Mouse (Mus musculus): ENCODE measurements around the gene Arsa. TPM values are rescaled to one million over a fixed set of nuclear protein-coding genes. Genes with fewer than 3 reads are reported as not detected.

Arsa gene
- total RNA-seq, 2 experiments from 2014 or later, result 29.2 to 31.4 TPM

- DNase-seq (ENCODE audit: low spot score in 2 of 2), result no peak
- TF ChIP-seq CTCF (conservative IDR thresholded peaks at IDR 0.05), result no peak
- H3K4me3 ChIP-seq, result no peak overlapping the region
- no peak overlapping the region for H3K27ac ChIP-seq
Observed at GRCm38 (mm10) chr15:89462176-89462575, 15.0 kb downstream of the Arsa start.

GRCm38 (mm10) chr15:89461321-89461720 lies 15.9 kb downstream of the Arsa start:
- Histone ChIP-seq H3K27ac (no peak overlapping the region), H3K4me3 (no peak overlapping the region)
- TF ChIP-seq CTCF (conservative IDR thresholded peaks at IDR 0.05), result no peak

GRCm38 (mm10) chr15:89460298-89460697 lies 16.9 kb downstream of the Arsa start:
- TF ChIP-seq CTCF (conservative IDR thresholded peaks at IDR 0.05), result no peak
- Histone ChIP-seq H3K4me3 (no peak overlapping the region), H3K27ac (no peak overlapping the region)
- no peak for DNase-seq (ENCODE audit: low spot score in 2 of 2)

More at GRCm38 (mm10) chr15:89461321-89461720, 15.9 kb downstream of the Arsa start:
- DNase-seq (ENCODE audit: low spot score in 2 of 2), result no peak

GRCm38 (mm10) chr15:89459821-89460220 lies 17.4 kb downstream of the Arsa start:
- H3K4me3 ChIP-seq, result no peak overlapping the region
- TF ChIP-seq CTCF (conservative IDR thresholded peaks at IDR 0.05), result no peak
- no peak for DNase-seq (ENCODE audit: low spot score in 2 of 2)
- H3K27ac ChIP-seq, result no peak overlapping the region

- no peak for TF ChIP-seq CTCF (conservative IDR thresholded peaks at IDR 0.05)
- H3K27ac ChIP-seq, result no peak overlapping the region
- H3K4me3 ChIP-seq, result no peak overlapping the region
- DNase-seq (ENCODE audit: low spot score in 2 of 2), result no peak
Observed at GRCm38 (mm10) chr15:89458942-89459341, 18.3 kb downstream of the Arsa start.

- peak overlapping the region; percentile 82 for H3K4me3 ChIP-seq
- H3K27ac ChIP-seq, result peak overlapping the region; percentile 10; the same call in 1 of the 2 replicates
- no peak for TF ChIP-seq CTCF (conservative IDR thresholded peaks at IDR 0.05)
- no peak for DNase-seq (ENCODE audit: low spot score in 2 of 2)
Observed at GRCm38 (mm10) chr15:89455642-89456041, 21.6 kb downstream of the Arsa start.

- Histone ChIP-seq H3K4me3 (peak overlapping the region; percentile 82), H3K27ac (peak overlapping the region; percentile 96; the same call in 1 of the 2 replicates)
- TF ChIP-seq CTCF (conservative IDR thresholded peaks at IDR 0.05), result no peak
- no peak for DNase-seq (ENCODE audit: low spot score in 2 of 2)
Observed at GRCm38 (mm10) chr15:89454857-89455256, 22.4 kb downstream of the Arsa start.

- peak within 1 kb of the TSS; percentile 82 for H3K4me3 ChIP-seq
- no peak for TF ChIP-seq CTCF (conservative IDR thresholded peaks at IDR 0.05)
- peak within 1 kb of the TSS; percentile 96 for H3K27ac ChIP-seq
- peak in 1 of 2 experiments; percentile 57 for DNase-seq (ENCODE audit: low spot score in 2 of 2)
Observed at GRCm38 (mm10) chr15:89453865-89454478, 23.3 kb downstream of the Arsa start, which contains the start of gene Mapk8ip2. Gene Mapk8ip2, plus strand, starts transcription at chr15:89453913.

GRCm38 (mm10) chr15:89452906-89453864 lies 24.0 kb downstream of the Arsa start:
- no peak for TF ChIP-seq CTCF (conservative IDR thresholded peaks at IDR 0.05)
- H3K27ac ChIP-seq, result peak overlapping the region; percentile 96
- no peak for DNase-seq (ENCODE audit: low spot score in 2 of 2)
- H3K4me3 ChIP-seq, result peak overlapping the region; percentile 82

- H3K27ac ChIP-seq, result no peak overlapping the region
- DNase-seq (ENCODE audit: low spot score in 2 of 2), result no peak
- TF ChIP-seq CTCF (conservative IDR thresholded peaks at IDR 0.05), result peak; percentile 74
- H3K4me3 ChIP-seq, result no peak overlapping the region
Observed at GRCm38 (mm10) chr15:89442486-89443070, 34.6 kb downstream of the Arsa start.

- no peak for DNase-seq (ENCODE audit: low spot score in 2 of 2)
- H3K4me3 ChIP-seq, result no peak overlapping the region
- no peak for TF ChIP-seq CTCF (conservative IDR thresholded peaks at IDR 0.05)
- no peak overlapping the region for H3K27ac ChIP-seq
Observed at GRCm38 (mm10) chr15:89435878-89436277, 41.3 kb downstream of the Arsa start.

- no peak for TF ChIP-seq CTCF (conservative IDR thresholded peaks at IDR 0.05)
- no peak overlapping the region for H3K27ac ChIP-seq
- no peak overlapping the region for H3K4me3 ChIP-seq
- DNase-seq (ENCODE audit: low spot score in 2 of 2), result no peak
Observed at GRCm38 (mm10) chr15:89434136-89434535, 43.1 kb downstream of the Arsa start.

- no peak for DNase-seq (ENCODE audit: low spot score in 2 of 2)
- no peak overlapping the region for H3K4me3 ChIP-seq
- H3K27ac ChIP-seq, result no peak overlapping the region
- no peak for TF ChIP-seq CTCF (conservative IDR thresholded peaks at IDR 0.05)
Observed at GRCm38 (mm10) chr15:89432946-89433345, 44.3 kb downstream of the Arsa start.
